Mouse (Mus musculus): ENCODE measurements around the gene Sez6l.

Gene Sez6l

GRCm38 (mm10) chr5:112382042-112382441 is 194.9 kb downstream of the Sez6l start:
- no peak for DNase-seq

GRCm38 (mm10) chr5:112381154-112381553 is 195.8 kb downstream of the Sez6l start:
- no peak for DNase-seq

GRCm38 (mm10) chr5:112378716-112379115 is 198.3 kb downstream of the Sez6l start:
- no peak for DNase-seq

GRCm38 (mm10) chr5:112377380-112377779 is 199.6 kb downstream of the Sez6l start:
- DNase-seq = no peak

- peak; percentile 10 to 34 for DNase-seq
Observed at GRCm38 (mm10) chr5:112376111-112376510, 200.9 kb downstream of the Sez6l start.

- DNase-seq = no peak
Observed at GRCm38 (mm10) chr5:112371933-112372332, 205.1 kb downstream of the Sez6l start.

- DNase-seq = no peak
Observed at GRCm38 (mm10) chr5:112370236-112370813, 206.7 kb downstream of the Sez6l start.

- peak; percentile 19 to 38 for DNase-seq
Observed at GRCm38 (mm10) chr5:112369326-112369725, 207.7 kb downstream of the Sez6l start.
